Mouse (Mus musculus): ENCODE measurements at regions not wholly inside any gene's neighbourhood (a gene's known extent, or its start where the extent isn't known, plus 50 kb on each side); places are given as distances from the start of the nearest gene placed in this dataset.
A peak's percentile ranks its signal among the peaks of the same experiment; 100 is the strongest.

DNA sequence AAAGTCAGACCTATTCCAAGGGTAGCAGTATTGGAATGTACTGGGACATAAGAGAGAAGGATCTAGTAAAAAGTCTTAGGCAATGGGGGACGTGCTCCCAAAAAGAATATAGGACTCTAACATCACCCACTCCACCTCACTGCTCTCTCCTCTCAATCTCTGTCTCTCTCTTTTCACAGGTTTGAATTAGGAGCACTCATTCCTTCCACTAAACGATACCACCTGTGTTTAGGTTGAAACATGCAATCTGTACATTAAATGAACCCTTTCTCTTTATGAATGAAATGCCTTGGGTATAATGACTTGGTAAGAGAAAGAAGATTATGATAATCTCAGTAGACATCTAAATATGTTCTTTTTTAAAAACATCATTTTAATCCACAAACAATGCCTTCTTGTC lies 129.4 kb downstream of the Zpld1 start:
- TF ChIP-seq CTCF (IDR thresholded peaks at IDR 0.05; ENCODE audit: low read depth), result no peak
- Histone ChIP-seq H3K4me1 (ENCODE audit: insufficient read depth, low read length) (no peaks in the 10 kb centered on the region), H3K9ac (replicated peaks; ENCODE audit: low read length) (no peak overlapping the region), H3K4me3 (ENCODE audit: low read length) (no peak overlapping the region), H3K9me3 (ENCODE audit: low read length) (no peaks in the 10 kb centered on the region), H3K36me3 (ENCODE audit: insufficient read depth, low read length) (no peaks in the 10 kb centered on the region), H3K4me2 (ENCODE audit: low read depth, low read length) (no peak overlapping the region), H3K27ac (no peak overlapping the region), H3K27me3 (ENCODE audit: insufficient read depth, low read length) (no peaks in the 10 kb centered on the region)
- 80% methylated on average over 2 of the region's 2 CpGs for WGBS
- DNase-seq (ENCODE audit: low spot score) (no peak), ATAC-seq (no peak)

DNA sequence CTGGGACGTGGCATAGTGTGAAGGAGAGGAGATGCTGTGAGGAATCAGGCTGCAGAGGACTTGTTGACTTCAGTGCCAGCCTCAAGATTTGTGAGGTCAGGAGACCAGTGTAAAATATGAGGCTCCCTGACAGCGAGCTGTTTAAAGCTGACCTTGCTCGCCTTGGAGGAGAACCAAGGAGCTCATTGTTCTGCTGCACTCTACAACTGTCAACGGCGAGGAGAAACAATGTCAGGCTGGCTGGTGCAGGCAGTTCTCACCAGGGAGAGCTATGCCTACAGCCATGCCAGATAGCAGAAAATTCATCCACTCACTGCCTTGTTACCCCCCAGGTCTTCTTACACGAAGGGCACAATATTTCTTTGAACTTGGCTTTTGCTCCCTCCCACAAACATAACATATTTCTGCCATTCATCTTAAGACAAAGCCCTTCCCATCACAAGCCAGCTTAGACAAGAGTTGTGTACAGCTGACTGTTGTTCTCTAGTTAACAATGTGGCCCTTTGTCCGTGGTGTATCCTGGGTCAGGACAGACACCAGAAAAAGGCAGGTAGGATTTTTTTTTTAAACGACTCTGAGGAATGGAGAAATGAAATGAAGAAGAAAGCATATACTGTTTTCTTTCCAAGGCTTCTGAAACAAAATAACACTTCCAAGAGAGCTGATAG lies 131.5 kb downstream of the Zpld1 start:
- H3K4me3 ChIP-seq (ENCODE audit: low read length), result no peak overlapping the region
- no peak overlapping the region for H3K4me2 ChIP-seq (ENCODE audit: low read depth, low read length)
- no peak for TF ChIP-seq CTCF (IDR thresholded peaks at IDR 0.05; ENCODE audit: low read depth)
- DNase-seq (ENCODE audit: low spot score) (peak; percentile 8), ATAC-seq (no peak)
- H3K27me3 ChIP-seq (ENCODE audit: insufficient read depth, low read length), result no peaks in the 10 kb centered on the region
- no peaks in the 10 kb centered on the region for H3K36me3 ChIP-seq (ENCODE audit: insufficient read depth, low read length)
- no peaks in the 10 kb centered on the region for H3K4me1 ChIP-seq (ENCODE audit: insufficient read depth, low read length)
- H3K9ac ChIP-seq (replicated peaks; ENCODE audit: low read length), result no peak overlapping the region
- H3K9me3 ChIP-seq (ENCODE audit: low read length), result no peaks in the 10 kb centered on the region
- H3K27ac ChIP-seq, result no peak overlapping the region
- WGBS, result 34% methylated on average over 8 of the region's 8 CpGs

DNA sequence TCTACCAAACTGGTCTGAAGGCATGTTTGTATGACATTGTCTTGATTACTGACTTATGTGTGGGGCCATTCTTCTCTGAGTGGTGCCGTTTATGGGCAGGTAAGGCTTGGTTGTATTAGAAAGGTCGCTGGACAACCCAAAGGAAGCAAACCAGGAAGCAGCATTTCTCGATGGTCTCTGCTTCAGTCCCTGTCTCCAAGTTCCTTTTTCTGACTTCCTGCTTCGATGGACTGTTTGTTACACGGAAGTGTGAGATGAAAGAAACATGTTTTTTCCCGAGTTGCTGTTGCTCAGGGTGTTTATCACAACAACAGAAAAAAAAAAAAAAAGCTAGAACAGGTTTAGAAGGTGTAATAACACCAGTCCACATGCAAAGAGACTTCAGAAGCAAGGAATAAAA lies 134.9 kb downstream of the Zpld1 start:
- no peak overlapping the region for H3K4me2 ChIP-seq (ENCODE audit: low read depth, low read length)
- ATAC-seq (no peak), DNase-seq (ENCODE audit: low spot score) (no peak)
- TF ChIP-seq CTCF (IDR thresholded peaks at IDR 0.05; ENCODE audit: low read depth), result no peak
- 81% methylated on average over 6 of the region's 6 CpGs for WGBS
- no peak overlapping the region for H3K27ac ChIP-seq
- H3K9me3 ChIP-seq (ENCODE audit: low read length), result no peaks in the 10 kb centered on the region
- H3K4me3 ChIP-seq (ENCODE audit: low read length), result no peak overlapping the region
- H3K4me1 ChIP-seq (ENCODE audit: insufficient read depth, low read length), result no peaks in the 10 kb centered on the region
- no peak overlapping the region for H3K9ac ChIP-seq (replicated peaks; ENCODE audit: low read length)
- H3K36me3 ChIP-seq (ENCODE audit: insufficient read depth, low read length), result no peaks in the 10 kb centered on the region
- H3K27me3 ChIP-seq (ENCODE audit: insufficient read depth, low read length), result no peaks in the 10 kb centered on the region

DNA sequence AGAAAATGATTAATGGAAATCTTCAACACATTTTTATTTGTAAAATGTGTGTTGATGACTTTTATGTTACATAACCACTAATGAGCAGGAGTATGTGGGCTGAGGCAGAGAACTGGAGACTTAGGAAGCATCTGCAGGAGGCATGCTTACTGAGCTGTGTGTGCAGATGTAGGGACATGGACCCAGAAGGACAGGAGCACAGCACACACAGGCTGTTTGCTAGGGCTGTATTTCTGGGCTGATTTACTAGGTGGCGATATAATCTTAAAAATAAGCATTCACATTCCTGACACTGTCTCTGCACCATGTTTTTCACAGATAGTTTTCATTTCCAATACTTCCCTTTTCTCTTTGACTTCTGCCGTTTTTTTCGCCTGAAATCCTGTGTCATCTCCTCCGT lies 146.1 kb downstream of the Zpld1 start:
- peak; percentile 65 for DNase-seq (ENCODE audit: low spot score)
- H3K27me3 ChIP-seq (ENCODE audit: insufficient read depth, low read length), result no peaks in the 10 kb centered on the region
- no peak overlapping the region for H3K4me2 ChIP-seq (ENCODE audit: low read depth, low read length)
- no peaks in the 10 kb centered on the region for H3K9me3 ChIP-seq (ENCODE audit: low read length)
- H3K36me3 ChIP-seq (ENCODE audit: insufficient read depth, low read length), result no peaks in the 10 kb centered on the region
- no peak overlapping the region for H3K9ac ChIP-seq (replicated peaks; ENCODE audit: low read length)
- H3K4me1 ChIP-seq (ENCODE audit: insufficient read depth, low read length), result no peaks in the 10 kb centered on the region
- peak; percentile 54 for TF ChIP-seq CTCF (IDR thresholded peaks at IDR 0.05; ENCODE audit: low read depth)
- ATAC-seq, result peak; percentile 63
- WGBS, result 45% methylated on average over 4 of the region's 4 CpGs
- no peak overlapping the region for H3K4me3 ChIP-seq (ENCODE audit: low read length)
- H3K27ac ChIP-seq, result no peak overlapping the region

DNA sequence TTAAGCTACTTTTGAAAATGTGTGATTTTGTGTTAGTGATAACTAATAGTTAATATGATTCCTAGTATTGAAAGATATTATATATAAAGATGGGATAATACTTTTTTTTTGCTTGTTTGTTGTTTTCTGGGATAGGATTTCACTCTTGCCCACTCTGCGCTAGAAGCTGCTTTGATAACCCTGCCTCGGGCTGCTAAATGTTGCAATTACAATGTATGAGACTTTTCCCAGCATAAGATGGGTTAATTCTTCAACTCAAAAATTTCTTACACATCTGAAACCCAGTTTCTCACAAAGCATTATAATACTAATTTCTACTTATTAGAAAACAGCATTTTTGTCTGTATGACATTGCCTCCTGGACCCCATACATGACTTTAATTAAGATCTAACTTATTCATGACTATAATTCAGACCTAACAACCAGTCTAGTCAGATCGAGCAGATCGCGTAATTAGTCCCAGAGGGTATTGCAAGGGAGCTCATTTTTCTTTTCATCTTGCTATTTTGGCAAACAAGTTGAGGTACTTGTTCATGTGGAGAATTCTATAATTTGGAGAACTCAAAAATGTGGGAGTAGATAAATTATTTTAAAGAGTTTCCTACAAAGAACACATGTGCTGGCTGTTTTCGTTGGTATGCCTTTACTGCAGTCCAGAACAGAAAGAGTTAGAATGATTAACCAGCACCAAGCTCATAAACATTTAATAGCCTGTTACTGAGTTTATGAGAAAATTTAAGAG lies 155.2 kb downstream of the Zpld1 start:
- no peak for ATAC-seq
- Histone ChIP-seq H3K27ac (no peak overlapping the region), H3K4me1 (ENCODE audit: insufficient read depth, low read length) (no peaks in the 10 kb centered on the region), H3K27me3 (ENCODE audit: insufficient read depth, low read length) (no peaks in the 10 kb centered on the region), H3K4me2 (ENCODE audit: low read depth, low read length) (no peak overlapping the region), H3K9ac (replicated peaks; ENCODE audit: low read length) (no peak overlapping the region), H3K4me3 (ENCODE audit: low read length) (no peak overlapping the region), H3K36me3 (ENCODE audit: insufficient read depth, low read length) (no peaks in the 10 kb centered on the region), H3K9me3 (ENCODE audit: low read length) (no peaks in the 10 kb centered on the region)
- DNase-seq (ENCODE audit: low spot score), result no peak
- TF ChIP-seq CTCF (IDR thresholded peaks at IDR 0.05; ENCODE audit: low read depth), result no peak
- 70% methylated on average over 6 of the region's 6 CpGs for WGBS

DNA sequence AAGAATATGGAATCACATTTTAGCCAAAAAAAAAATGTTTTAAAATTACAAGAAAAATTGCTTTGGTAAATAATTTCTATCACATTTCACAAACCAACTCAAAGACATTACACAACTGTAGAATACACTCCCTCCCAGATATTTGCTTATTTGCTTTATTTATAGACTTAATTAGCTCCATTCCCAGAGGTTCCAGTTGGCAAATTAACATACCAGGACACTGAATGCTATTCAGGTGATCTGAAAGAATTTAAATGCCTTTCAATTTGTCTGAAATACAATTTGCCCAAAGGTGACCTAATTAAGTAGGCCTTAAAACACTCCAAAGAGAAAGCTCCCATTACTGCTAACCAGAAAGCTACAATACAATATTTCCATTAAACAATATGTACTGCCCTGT lies 162.8 kb downstream of the Zpld1 start:
- TF ChIP-seq CTCF (IDR thresholded peaks at IDR 0.05; ENCODE audit: low read depth), result no peak
- DNase-seq (ENCODE audit: low spot score), result peak; percentile 2
- ATAC-seq, result no peak

DNA sequence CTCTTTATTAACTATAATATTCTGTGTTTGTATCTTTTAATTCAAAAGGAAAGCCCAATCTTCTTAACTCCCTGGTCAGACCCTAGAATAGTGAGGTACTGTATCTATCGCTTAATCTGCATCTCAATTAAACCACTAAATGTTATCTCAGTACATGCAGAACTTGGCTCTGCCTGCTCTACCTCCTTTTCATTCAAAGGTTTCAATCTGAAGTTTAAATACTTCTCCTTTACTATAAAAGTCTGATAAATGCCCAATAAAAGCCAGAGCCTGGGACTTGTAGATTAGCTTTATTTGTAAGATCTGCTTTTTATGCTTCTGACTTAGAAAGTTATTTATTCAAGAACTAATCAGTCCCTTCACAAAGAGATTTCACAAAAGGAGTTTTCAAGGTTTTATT lies 200.1 kb downstream of the Zpld1 start:
- no peak overlapping the region for H3K4me3 ChIP-seq (ENCODE audit: low read length)
- H3K4me2 ChIP-seq (ENCODE audit: low read depth, low read length), result no peak overlapping the region
- H3K27me3 ChIP-seq (ENCODE audit: insufficient read depth, low read length), result no peaks in the 10 kb centered on the region
- no peak overlapping the region for H3K27ac ChIP-seq
- DNase-seq (ENCODE audit: low spot score) (no peak), ATAC-seq (no peak)
- WGBS, result 98% methylated on average over 1 of the region's 1 CpGs
- no peaks in the 10 kb centered on the region for H3K36me3 ChIP-seq (ENCODE audit: insufficient read depth, low read length)
- no peaks in the 10 kb centered on the region for H3K4me1 ChIP-seq (ENCODE audit: insufficient read depth, low read length)
- TF ChIP-seq CTCF (IDR thresholded peaks at IDR 0.05; ENCODE audit: low read depth), result no peak
- H3K9ac ChIP-seq (replicated peaks; ENCODE audit: low read length), result no peak overlapping the region
- H3K9me3 ChIP-seq (ENCODE audit: low read length), result no peaks in the 10 kb centered on the region

More for the DNA sequence above, 162.8 kb downstream of the Zpld1 start:
- no peak overlapping the region for H3K4me2 ChIP-seq (ENCODE audit: low read depth, low read length)
- no peak overlapping the region for H3K9ac ChIP-seq (replicated peaks; ENCODE audit: low read length)
- H3K27ac ChIP-seq, result no peak overlapping the region
- no peaks in the 10 kb centered on the region for H3K27me3 ChIP-seq (ENCODE audit: insufficient read depth, low read length)
- no peak overlapping the region for H3K4me3 ChIP-seq (ENCODE audit: low read length)
- no peaks in the 10 kb centered on the region for H3K9me3 ChIP-seq (ENCODE audit: low read length)
- H3K4me1 ChIP-seq (ENCODE audit: insufficient read depth, low read length), result no peaks in the 10 kb centered on the region
- H3K36me3 ChIP-seq (ENCODE audit: insufficient read depth, low read length), result no peaks in the 10 kb centered on the region

Measured in hindbrain, postnatal 0 days (tissue).